Mouse (Mus musculus) neural tube, embryonic 15.5 days (tissue): Measurements from ENCODE around the gene Abi3. TPM values are rescaled to one million over a fixed set of nuclear protein-coding genes. Genes with fewer than 3 reads are reported as not detected.

Source experiments
- polyA plus RNA-seq: library from polyadenylated mRNA; unstranded; fragments of >200 nt; fragmentation: Nextera tagmentation; extraction: Ambion mirVana; gene quantifications from 2 replicates; pipeline ENCODE4 v1.2.1, GENCODE M21; 2015

Gene Abi3
- polyA plus RNA-seq, 1 experiment from 2014 or later, result 1.6 TPM

Other genes with a start within 250 kb of the Abi3 start
- gene Phb, start 175.5 kb downstream of the Abi3 start, polyA plus RNA-seq, result 205 and 208 TPM in 2 replicates
- gene Zfp652, start 129.8 kb downstream of the Abi3 start, polyA plus RNA-seq, result 23.8 and 24.4 TPM in 2 replicates
- 0.99 and 1.3 TPM in 2 replicates for gene B130006D01Rik, start 118.9 kb downstream of the Abi3 start, polyA plus RNA-seq
- 0.64 TPM in 1 of 2 replicates, not detected in the other for gene Phospho1, start 18.0 kb downstream of the Abi3 start, polyA plus RNA-seq
- gene Gngt2, start 5.3 kb downstream of the Abi3 start, polyA plus RNA-seq, result 3.5 and 13.2 TPM in 2 replicates
- gene B4galnt2, start 72.4 kb upstream of the Abi3 start, polyA plus RNA-seq, result 5.1 TPM in 1 of 2 replicates, not detected in the other
- 6.7 and 12.0 TPM in 2 replicates for gene Igf2bp1, start 163.5 kb upstream of the Abi3 start, polyA plus RNA-seq
- gene Gip, start 182.1 kb upstream of the Abi3 start, polyA plus RNA-seq, result not detected in 2 replicates
- gene Snf8, start 192.4 kb upstream of the Abi3 start, polyA plus RNA-seq, result 125 and 137 TPM in 2 replicates
- gene Ube2z, start 222.9 kb upstream of the Abi3 start, polyA plus RNA-seq, result 34.3 and 37.9 TPM in 2 replicates
- 863 and 912 TPM in 2 replicates for gene Atp5g1, start 233.2 kb upstream of the Abi3 start, polyA plus RNA-seq